27 mouse cellular contexts compared by ENCODE assay signal in genomic region chr2:58350657-58351056, GRCm38 (mm10). TPM values are rescaled to one million over a fixed set of nuclear protein-coding genes. Genes with fewer than 3 reads are reported as not detected.
"Had no signal": no experiment of that assay in that cellular context is flagged by ENCODE, and none has a peak within 500 bp of the region (broad histone marks: within the 10 kb centered on the region; RNA-seq: fewer than 3 reads in every experiment).

No protein-coding gene starts in this region.

- H3K36me3 ChIP-seq: heart, embryonic 10.5 days; heart, embryonic 12.5 days; hindbrain, embryonic 10.5 days; hindbrain, embryonic 13.5 days; hindbrain, embryonic 15.5 days; limb, embryonic 10.5 days; limb, embryonic 12.5 days; liver, embryonic 13.5 days; liver, embryonic 15.5 days had no signal

- H3K4me3 ChIP-seq: gastrocnemius, adult 2 months; heart, embryonic 10.5 days; heart, embryonic 12.5 days; hindbrain, embryonic 10.5 days; hindbrain, embryonic 13.5 days; hindbrain, embryonic 15.5 days; limb, embryonic 10.5 days; limb, embryonic 12.5 days; liver, embryonic 13.5 days; liver, embryonic 15.5 days had no signal

- H3K27ac ChIP-seq: gastrocnemius, adult 2 months; heart, embryonic 10.5 days; hindbrain, embryonic 10.5 days; hindbrain, embryonic 13.5 days; hindbrain, embryonic 15.5 days; hindbrain, postnatal 0 days; limb, embryonic 10.5 days; limb, embryonic 12.5 days; liver, embryonic 13.5 days; liver, embryonic 15.5 days had no signal

- H3K27me3 ChIP-seq: heart, embryonic 12.5 days; liver, embryonic 15.5 days had no signal

- H3K4me2 ChIP-seq: heart, embryonic 12.5 days; hindbrain, embryonic 13.5 days; hindbrain, embryonic 15.5 days; limb, embryonic 12.5 days; liver, embryonic 11.5 days; liver, embryonic 13.5 days; liver, embryonic 15.5 days had no signal

- DNase-seq: gastrocnemius, adult 2 months; gastrocnemius, postnatal 10 days; gastrocnemius, postnatal 25 days; heart, adult 18-20 months; heart, postnatal 10 days; heart, postnatal 4 days; kidney, adult 11 months; kidney, adult 2 months; kidney, adult 9 months; kidney, postnatal 10 days; kidney, postnatal 36 days; layer of hippocampus, adult 9-11 months; layer of hippocampus, postnatal 36 days; liver; liver, embryonic 13.5 days; liver, postnatal 0 days had no signal

- H3K4me1 ChIP-seq: heart, embryonic 10.5 days; heart, embryonic 12.5 days; hindbrain, embryonic 10.5 days; hindbrain, embryonic 13.5 days; hindbrain, embryonic 15.5 days; limb, embryonic 10.5 days; limb, embryonic 12.5 days; liver, embryonic 13.5 days; liver, embryonic 15.5 days had no signal

- H3K9me3 ChIP-seq: heart, embryonic 10.5 days; heart, embryonic 12.5 days; hindbrain, embryonic 10.5 days; hindbrain, embryonic 13.5 days; hindbrain, embryonic 15.5 days; limb, embryonic 10.5 days; limb, embryonic 12.5 days; liver, embryonic 13.5 days; liver, embryonic 15.5 days had no signal

- ATAC-seq: hindbrain, postnatal 0 days; intestine, embryonic 16.5 days; liver, postnatal 0 days had no signal

- H3K9ac ChIP-seq: heart, embryonic 12.5 days; hindbrain, embryonic 13.5 days; hindbrain, embryonic 15.5 days; limb, embryonic 12.5 days; liver, embryonic 13.5 days; liver, embryonic 15.5 days; liver, postnatal 0 days had no signal

RNA-seq across cellular contexts. Expression of gene Acvr1c, which starts 7.0 kb away (rescaled TPM):
- polyA plus RNA-seq: liver, embryonic 13.5 days had no signal
